Mouse (Mus musculus) cerebellum, adult 11 months (tissue): ENCODE data around the gene Ptov1.
"Not testable (repeated sequence)": the region's sequence is repeated elsewhere in the genome, so short reads cannot be mapped to it uniquely, and the experiment has no call there.

Experiments used
- DNase-seq: peaks from one replicate; pipeline ENCODE4 v3.0.0; 2022

The Ptov1 gene

GRCm38 (mm10) chr7:44888256-44889105 lies 18.9 kb upstream of the Ptov1 start:
- no peak for DNase-seq

GRCm38 (mm10) chr7:44886964-44887363 lies 17.4 kb upstream of the Ptov1 start:
- no peak for DNase-seq

- DNase-seq = no peak
Observed at GRCm38 (mm10) chr7:44884637-44885036, 15.0 kb upstream of the Ptov1 start.

- DNase-seq = no peak
Observed at GRCm38 (mm10) chr7:44883036-44883435, 13.4 kb upstream of the Ptov1 start.

- no peak for DNase-seq
Observed at GRCm38 (mm10) chr7:44877833-44878232, 8.2 kb upstream of the Ptov1 start.

- not testable (repeated sequence) for DNase-seq
Observed at GRCm38 (mm10) chr7:44871774-44872173, 2.2 kb upstream of the Ptov1 start.

GRCm38 (mm10) chr7:44871181-44871580 lies 1.6 kb upstream of the Ptov1 start:
- no peak for DNase-seq

GRCm38 (mm10) chr7:44870614-44871013 lies 1.0 kb upstream of the Ptov1 start:
- DNase-seq = no peak

- DNase-seq = peak; percentile 72
Observed at GRCm38 (mm10) chr7:44868919-44869696, 480 bp downstream of the Ptov1 start.

GRCm38 (mm10) chr7:44868465-44868864 lies 1.1 kb downstream of the Ptov1 start:
- DNase-seq = no peak

- no peak for DNase-seq
Observed at GRCm38 (mm10) chr7:44867802-44868201, 1.8 kb downstream of the Ptov1 start.

GRCm38 (mm10) chr7:44867010-44867702 lies 2.4 kb downstream of the Ptov1 start:
- DNase-seq = no peak

GRCm38 (mm10) chr7:44866276-44867009 lies 3.1 kb downstream of the Ptov1 start:
- DNase-seq = no peak

- no peak for DNase-seq
Observed at GRCm38 (mm10) chr7:44864595-44865542, 4.7 kb downstream of the Ptov1 start.

- no peak for DNase-seq
Observed at GRCm38 (mm10) chr7:44863982-44864494, 5.5 kb downstream of the Ptov1 start.

GRCm38 (mm10) chr7:44863210-44863609 lies 6.4 kb downstream of the Ptov1 start:
- DNase-seq = no peak

- DNase-seq = no peak
Observed at GRCm38 (mm10) chr7:44862434-44862833, 7.2 kb downstream of the Ptov1 start.

GRCm38 (mm10) chr7:44861429-44861816 lies 8.2 kb downstream of the Ptov1 start:
- no peak for DNase-seq

GRCm38 (mm10) chr7:44860576-44861428 lies 8.8 kb downstream of the Ptov1 start:
- DNase-seq = peak; percentile 65

GRCm38 (mm10) chr7:44859896-44860295 lies 9.7 kb downstream of the Ptov1 start:
- DNase-seq = no peak
